ENCODE assay signal across 10 mouse cellular contexts in the genomic region with DNA sequence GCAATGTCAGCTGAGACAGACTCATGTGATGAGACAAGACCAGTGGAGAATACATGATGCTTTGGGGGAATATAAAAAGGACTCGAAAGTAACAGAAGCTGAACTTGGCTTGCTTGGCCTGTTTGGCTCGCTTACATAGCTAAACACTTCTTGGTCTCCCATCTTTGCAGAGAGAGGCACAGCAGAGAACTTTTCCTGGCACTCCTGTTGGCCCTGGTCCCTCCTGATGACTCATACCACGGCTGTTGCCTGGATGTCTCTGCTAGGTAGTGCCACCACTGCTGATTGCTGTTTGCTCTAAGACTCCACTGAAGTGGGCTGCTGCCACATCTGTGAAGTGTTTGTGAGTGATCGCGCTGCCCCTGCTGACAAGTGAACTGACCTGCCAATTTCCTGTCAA. TPM values are rescaled to one million over a fixed set of nuclear protein-coding genes. Genes with fewer than 3 reads are reported as not detected.
A peak's percentile ranks its signal among the peaks of the same experiment; 100 is the strongest.
DNase-seq lines count a peak whose midpoint lies in the region; ATAC-seq lines count a peak whose summit lies in the region.
"Had no signal": no experiment of that assay in that cellular context is flagged by ENCODE, and none has a peak within 500 bp of the region (broad histone marks: within the 10 kb centered on the region; RNA-seq: fewer than 3 reads in every experiment).

No protein-coding gene starts in this region.

- H3K27ac ChIP-seq in forebrain, embryonic 16.5 days (ENCODE audit: low read length), result no peak overlapping the region
- no peak overlapping the region for H3K27ac ChIP-seq in forebrain, embryonic 15.5 days (replicated peaks)
- peak overlapping the region; percentile 50 for H3K27ac ChIP-seq in heart, embryonic 16.5 days (ENCODE audit: low read length)
- no peak overlapping the region for H3K27ac ChIP-seq in midbrain, embryonic 14.5 days (replicated peaks; ENCODE audit: low read depth, low read length)
- no peak overlapping the region for H3K27ac ChIP-seq in hindbrain, embryonic 16.5 days (ENCODE audit: low read depth, low read length)
- H3K27ac ChIP-seq: liver, embryonic 14.5 days had no signal

- H3K36me3 ChIP-seq in forebrain, embryonic 16.5 days (ENCODE audit: control insufficient read depth, insufficient read depth), result no peaks in the 10 kb centered on the region
- H3K36me3 ChIP-seq in forebrain, embryonic 15.5 days, result no peaks in the 10 kb centered on the region
- no peaks in the 10 kb centered on the region for H3K36me3 ChIP-seq in heart, embryonic 16.5 days (ENCODE audit: control insufficient read depth, insufficient read depth)
- no peaks in the 10 kb centered on the region for H3K36me3 ChIP-seq in midbrain, embryonic 14.5 days (ENCODE audit: control insufficient read depth, insufficient read depth, low read length)
- H3K36me3 ChIP-seq in hindbrain, embryonic 16.5 days (ENCODE audit: control insufficient read depth, insufficient read depth, low read length), result no peaks in the 10 kb centered on the region
- H3K36me3 ChIP-seq: G1E had no signal

- no peak overlapping the region for H3K9ac ChIP-seq in forebrain, embryonic 16.5 days (replicated peaks; ENCODE audit: low read depth, low read length)
- H3K9ac ChIP-seq in forebrain, embryonic 15.5 days (replicated peaks), result no peak overlapping the region
- H3K9ac ChIP-seq in heart, embryonic 16.5 days (ENCODE audit: low read length), result no peak overlapping the region
- no peak overlapping the region for H3K9ac ChIP-seq in midbrain, embryonic 14.5 days (replicated peaks; ENCODE audit: low read length)
- no peak overlapping the region for H3K9ac ChIP-seq in hindbrain, embryonic 16.5 days (ENCODE audit: low read depth, low read length)
- H3K9ac ChIP-seq: liver, embryonic 14.5 days had no signal

- H3K4me2 ChIP-seq in forebrain, embryonic 16.5 days (ENCODE audit: low read length), result no peak overlapping the region
- H3K4me2 ChIP-seq in forebrain, embryonic 15.5 days (replicated peaks), result no peak overlapping the region
- H3K4me2 ChIP-seq in heart, embryonic 16.5 days (ENCODE audit: low read depth, low read length), result no peak overlapping the region; the same call in 1 of the 2 replicates
- H3K4me2 ChIP-seq in midbrain, embryonic 14.5 days (ENCODE audit: low read length), result no peak overlapping the region
- H3K4me2 ChIP-seq in hindbrain, embryonic 16.5 days (ENCODE audit: low read length), result no peak overlapping the region

- ATAC-seq in forebrain, embryonic 16.5 days, result peak; percentile 62; the same call in 1 of the 2 replicates
- ATAC-seq in forebrain, embryonic 15.5 days (replicated peaks), result no peak; the same call in 1 of the 2 replicates
- peak; percentile 92 for ATAC-seq in heart, embryonic 16.5 days (replicated peaks; ENCODE audit: extremely low read depth, insufficient read depth, low FRiP score)
- no peak for ATAC-seq in midbrain, embryonic 14.5 days (ENCODE audit: low FRiP score, low TSS enrichment)
- ATAC-seq in hindbrain, embryonic 16.5 days, result no peak

- H3K9me3 ChIP-seq in forebrain, embryonic 16.5 days (ENCODE audit: control insufficient read depth, low read length), result no peaks in the 10 kb centered on the region
- no peaks in the 10 kb centered on the region for H3K9me3 ChIP-seq in forebrain, embryonic 15.5 days
- H3K9me3 ChIP-seq in heart, embryonic 16.5 days (replicated peaks; ENCODE audit: control insufficient read depth, low read length), result no peaks in the 10 kb centered on the region
- H3K9me3 ChIP-seq in midbrain, embryonic 14.5 days (ENCODE audit: control insufficient read depth, low read length), result no peaks in the 10 kb centered on the region
- no peaks in the 10 kb centered on the region for H3K9me3 ChIP-seq in hindbrain, embryonic 16.5 days (ENCODE audit: control insufficient read depth, low read length)

- no peak overlapping the region for H3K4me3 ChIP-seq in forebrain, embryonic 16.5 days (replicated peaks; ENCODE audit: low read length)
- no peak overlapping the region for H3K4me3 ChIP-seq in forebrain, embryonic 15.5 days
- no peak overlapping the region for H3K4me3 ChIP-seq in heart, embryonic 16.5 days (ENCODE audit: low read length)
- H3K4me3 ChIP-seq in midbrain, embryonic 14.5 days (replicated peaks; ENCODE audit: low read depth, low read length), result no peak overlapping the region
- H3K4me3 ChIP-seq in hindbrain, embryonic 16.5 days (ENCODE audit: low read length), result no peak overlapping the region

- H3K27me3 ChIP-seq in forebrain, embryonic 16.5 days (replicated peaks; ENCODE audit: control insufficient read depth, insufficient read depth, low read length), result no peaks in the 10 kb centered on the region
- H3K27me3 ChIP-seq in forebrain, embryonic 15.5 days, result no peaks in the 10 kb centered on the region
- H3K27me3 ChIP-seq in heart, embryonic 16.5 days (ENCODE audit: control insufficient read depth, insufficient read depth, low read length), result no peaks in the 10 kb centered on the region
- H3K27me3 ChIP-seq in midbrain, embryonic 14.5 days (ENCODE audit: control insufficient read depth, insufficient read depth, low read length), result no peaks in the 10 kb centered on the region
- no peaks in the 10 kb centered on the region for H3K27me3 ChIP-seq in hindbrain, embryonic 16.5 days (replicated peaks; ENCODE audit: control insufficient read depth, insufficient read depth, low read length)

- no peaks in the 10 kb centered on the region for H3K4me1 ChIP-seq in forebrain, embryonic 16.5 days (replicated peaks; ENCODE audit: control insufficient read depth, insufficient read depth, low read length)
- H3K4me1 ChIP-seq in forebrain, embryonic 15.5 days, result no peaks in the 10 kb centered on the region
- peaks cover 10% of the 10 kb centered on the region for H3K4me1 ChIP-seq in heart, embryonic 16.5 days (ENCODE audit: control insufficient read depth, insufficient read depth, low read length)
- no peaks in the 10 kb centered on the region for H3K4me1 ChIP-seq in midbrain, embryonic 14.5 days (ENCODE audit: control insufficient read depth, insufficient read depth, low read length)
- no peaks in the 10 kb centered on the region for H3K4me1 ChIP-seq in hindbrain, embryonic 16.5 days (ENCODE audit: control insufficient read depth, insufficient read depth, low read depth, low read length)

- WGBS in forebrain, embryonic 16.5 days, result 65% methylated on average over 5 of the region's 5 CpGs
- WGBS in forebrain, embryonic 15.5 days, result 68% methylated on average over 5 of the region's 5 CpGs
- WGBS in heart, embryonic 16.5 days, result 37% methylated on average over 5 of the region's 5 CpGs
- 86% methylated on average over 5 of the region's 5 CpGs for WGBS in midbrain, embryonic 14.5 days
- 73% methylated on average over 5 of the region's 5 CpGs for WGBS in hindbrain, embryonic 16.5 days

- peak; percentile 45 for DNase-seq in adrenal gland, postnatal 14 days
- DNase-seq in lung, postnatal 14 days, result peak; percentile 41
- no peak for DNase-seq in kidney, postnatal 10 days
- DNase-seq in midbrain, embryonic 14.5 days, result no peak

RNA-seq across cellular contexts. Expression of a gene that starts 42.7 kb away (rescaled TPM):
- 45.8 and 71.0 TPM in 2 replicates for polyA plus RNA-seq in forebrain, embryonic 16.5 days (2015; fragmentation: Nextera tagmentation; extraction: Ambion mirVana)
- polyA plus RNA-seq in forebrain, embryonic 15.5 days (2015; fragmentation: Nextera tagmentation; extraction: Ambion mirVana), result 40.5 and 46.2 TPM in 2 replicates
- total RNA-seq in adrenal gland, postnatal 14 days (2021), result 214 and 240 TPM in 2 replicates
- 314 and 356 TPM in 2 replicates for polyA plus RNA-seq in heart, embryonic 16.5 days (2015; fragmentation: Nextera tagmentation; extraction: Ambion mirVana)
- 1.4 and 75.1 TPM in 2 replicates for polyA plus RNA-seq in midbrain, embryonic 14.5 days (2014; fragmentation: Nextera tagmentation; extraction: Ambion mirVana)
- 73.6 and 88.8 TPM in 2 replicates for polyA plus RNA-seq in hindbrain, embryonic 16.5 days (2015; fragmentation: Nextera tagmentation; extraction: Ambion mirVana)
- polyA plus RNA-seq: G1E had no signal

Comparison
In these comparisons a context has a peak if more than half of its experiments do, and no peak if none do; other contexts are left out.
1. ATAC-seq: peak in forebrain, embryonic 16.5 days (single experiment) and heart, embryonic 16.5 days (single experiment); none in forebrain, embryonic 15.5 days (single experiment), midbrain, embryonic 14.5 days (single experiment) and hindbrain, embryonic 16.5 days (single experiment).
2. DNase-seq: peak in adrenal gland, postnatal 14 days (single experiment) and lung, postnatal 14 days (single experiment); none in kidney, postnatal 10 days (single experiment) and midbrain, embryonic 14.5 days (single experiment).